Mouse (Mus musculus): ENCODE measurements at regions not wholly inside any gene's neighbourhood (a gene's known extent, or its start where the extent isn't known, plus 50 kb on each side); places are given as distances from the start of the nearest gene placed in this dataset.

GRCm38 (mm10) chr7:37140191-37140590 is 442.3 kb downstream of the Tshz3 start:
- no peak for TF ChIP-seq CTCF (IDR thresholded peaks at IDR 0.05; ENCODE audit: control insufficient read depth, insufficient read depth, insufficient read length)
- no peak for TF ChIP-seq MAX (IDR thresholded peaks at IDR 0.05)
- no peak for TF ChIP-seq USF1 (IDR thresholded peaks at IDR 0.05; ENCODE audit: low read depth)
